Mouse (Mus musculus) bone marrow, adult 2 months (tissue): ENCODE data around the gene Ildr1.

Source experiments
- CTCF ChIP-seq: fragments of 200-500 bp; IDR thresholded peaks from 2 replicates; pipeline ENCODE4 v1.5.1; 2011; ENCODE audit warnings: low read length, control low read depth; ENCODE audit not compliant: control insufficient read depth, insufficient read depth
- POLR2A ChIP-seq: fragments of 200-500 bp; IDR thresholded peaks from 2 replicates; pipeline ENCODE4 v1.6.1; 2011; ENCODE audit warnings: low read depth, mild to moderate bottlenecking, control low read depth, low read length, borderline replicate concordance; ENCODE audit not compliant: control insufficient read depth

DNA sequence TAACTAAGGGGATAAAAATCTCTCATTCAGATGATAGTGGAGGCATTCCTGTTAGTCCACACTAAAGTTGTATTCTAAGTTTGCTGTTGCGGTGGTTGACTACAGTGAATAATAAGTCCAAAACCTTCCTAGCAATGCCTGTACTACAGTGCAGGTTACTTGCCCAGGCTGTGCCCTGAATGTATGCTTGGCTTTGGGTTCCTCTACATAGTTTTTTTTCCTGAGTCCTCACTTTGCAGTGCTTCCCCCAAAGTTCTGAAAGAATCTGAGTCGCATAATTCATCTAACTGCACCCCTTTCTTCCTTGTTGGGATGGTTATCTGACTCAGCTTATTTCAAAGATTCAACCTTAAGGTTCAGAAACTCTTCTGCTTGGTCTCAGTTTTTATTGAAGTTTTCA, 17.9 kb upstream of the Ildr1 start:
- TF ChIP-seq CTCF = no peak
- TF ChIP-seq POLR2A = no peak
